Mouse (Mus musculus): ENCODE results near the gene Ppp3cb.

Ppp3cb gene

DNA sequence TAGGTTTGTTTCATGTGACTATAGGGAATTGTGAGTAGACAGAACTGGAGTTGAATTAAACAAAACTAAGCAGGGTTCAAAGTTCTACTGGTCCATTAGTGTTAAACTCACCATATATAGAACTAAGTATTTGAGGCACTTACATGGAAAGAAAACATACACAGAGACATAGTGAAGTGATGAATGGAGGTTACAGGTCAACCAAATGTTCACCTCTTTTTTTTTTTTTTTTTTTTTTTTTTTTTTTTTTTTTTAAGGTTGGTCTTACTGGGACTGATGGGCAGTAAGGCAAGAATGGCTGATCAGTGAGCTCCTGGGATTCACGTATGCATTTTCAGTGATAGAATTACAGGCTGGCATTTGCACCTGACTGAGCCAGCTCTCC, 66.2 kb downstream of the Ppp3cb start:
- DNase-seq (ENCODE audit: low spot score in 2 of 2) = no peak

DNA sequence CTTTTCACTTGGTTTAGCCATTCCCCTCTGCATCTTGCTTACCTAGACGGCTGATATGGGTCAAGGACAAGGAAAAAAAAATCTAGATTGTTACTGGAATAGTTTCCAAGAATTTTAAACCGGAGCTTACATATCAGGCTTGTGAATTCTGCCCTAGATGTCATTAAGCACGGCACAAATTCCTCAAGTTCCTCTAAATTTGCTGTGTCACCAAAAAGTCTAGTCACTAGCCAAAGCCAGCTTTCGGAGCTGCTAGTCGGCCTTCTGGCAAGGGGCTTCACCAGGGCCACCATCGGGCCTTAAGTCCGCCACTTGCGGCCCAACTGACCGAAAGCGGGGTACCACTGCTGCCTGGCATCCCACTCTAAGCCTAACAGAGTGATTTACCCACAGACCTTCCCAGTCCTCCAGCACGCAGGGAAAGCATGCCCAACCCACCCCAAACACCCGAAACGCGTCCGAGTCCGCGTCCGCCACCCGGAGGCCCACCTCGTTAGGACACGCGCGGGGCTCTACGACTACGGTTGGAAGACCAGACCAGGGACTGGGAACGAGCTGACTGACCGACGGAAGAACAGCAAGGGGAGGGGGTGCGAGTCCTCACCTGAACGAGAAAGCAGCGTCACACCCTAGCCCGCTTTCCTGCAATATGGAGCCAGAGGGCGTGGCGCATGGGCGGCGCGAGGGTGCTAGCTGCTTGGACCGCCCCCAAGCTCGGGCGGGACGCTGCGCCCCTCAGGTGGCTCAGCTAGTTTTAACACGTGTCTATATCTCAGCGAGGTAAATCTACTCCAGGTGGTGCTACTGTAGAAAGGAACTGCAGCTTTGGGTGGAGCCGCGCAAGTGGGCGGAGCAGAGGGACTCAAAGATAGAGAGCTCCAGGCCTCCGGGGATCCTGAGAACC, 66.8 kb downstream of the Ppp3cb start, which contains the start of gene Anxa7:
Gene Anxa7 (minus strand): TSS at position 843 of the 904 bp plus-strand sequence.
- DNase-seq (ENCODE audit: low spot score in 2 of 2) = peak; percentile 44 to 62

DNA sequence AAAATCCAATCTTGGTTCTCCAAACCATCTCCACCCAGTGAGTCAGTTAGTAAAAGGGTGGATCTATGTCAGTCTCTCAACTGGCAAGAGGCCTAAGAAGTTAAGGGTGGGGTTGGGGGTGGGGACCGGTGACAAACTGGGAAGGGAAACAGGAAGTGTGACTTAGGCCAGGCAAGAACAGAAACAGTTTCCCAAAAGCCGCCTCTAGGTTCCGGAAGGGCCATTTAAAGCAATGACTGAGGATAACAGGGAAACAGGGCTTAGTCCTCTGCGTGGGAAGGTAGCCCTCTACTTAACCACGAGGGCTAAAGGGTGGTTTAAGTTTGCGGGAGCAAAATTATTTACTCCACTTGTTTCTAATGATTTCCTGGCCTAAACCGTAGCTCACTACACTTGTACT, 67.6 kb downstream of the Ppp3cb start:
- no peak for DNase-seq (ENCODE audit: low spot score in 2 of 2)

- no peak for DNase-seq (ENCODE audit: low spot score in 2 of 2)
These were observed 68.0 kb downstream of the Ppp3cb start for GRCm38 (mm10) chr14:20478385-20478784.

- DNase-seq (ENCODE audit: low spot score in 2 of 2) = no peak
These were observed 68.9 kb downstream of the Ppp3cb start for GRCm38 (mm10) chr14:20477261-20478025.

- no peak for DNase-seq (ENCODE audit: low spot score in 2 of 2)
These were observed 86.2 kb downstream of the Ppp3cb start for GRCm38 (mm10) chr14:20460216-20460615.

DNA sequence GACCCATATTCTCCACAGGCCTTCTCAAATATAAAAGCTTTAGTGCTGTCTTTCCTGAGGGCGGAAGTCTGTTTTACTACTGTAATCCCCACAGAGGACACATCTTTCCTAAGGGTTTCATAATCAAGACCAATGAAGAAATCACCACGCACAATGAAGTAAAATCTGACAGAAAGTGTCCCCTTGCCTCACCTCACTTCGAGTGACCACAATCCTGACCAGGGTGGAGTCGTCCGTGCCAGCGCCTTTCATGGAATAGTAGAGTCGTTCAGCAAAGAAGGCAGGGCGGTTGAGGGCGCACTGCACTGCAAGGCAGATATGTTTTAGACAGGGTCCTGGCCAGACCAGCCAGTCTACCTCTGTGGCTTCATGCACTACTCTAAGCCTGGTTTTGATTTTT, 88.0 kb downstream of the Ppp3cb start:
- no peak for DNase-seq (ENCODE audit: low spot score in 2 of 2)

- DNase-seq (ENCODE audit: low spot score in 2 of 2) = no peak
These were observed 93.4 kb downstream of the Ppp3cb start for GRCm38 (mm10) chr14:20452929-20453328.

GRCm38 (mm10) chr14:20451765-20452331, 94.5 kb downstream of the Ppp3cb start, which contains the start of gene Cfap70:
Gene Cfap70 (minus strand): TSS chr14:20452226.
- DNase-seq (ENCODE audit: low spot score in 2 of 2) = peak; percentile 24 to 52

- DNase-seq (ENCODE audit: low spot score in 2 of 2) = peak in 1 of 2 experiments; percentile 12
These were observed 95.1 kb downstream of the Ppp3cb start for GRCm38 (mm10) chr14:20451302-20451701.
